In the genomic region with DNA sequence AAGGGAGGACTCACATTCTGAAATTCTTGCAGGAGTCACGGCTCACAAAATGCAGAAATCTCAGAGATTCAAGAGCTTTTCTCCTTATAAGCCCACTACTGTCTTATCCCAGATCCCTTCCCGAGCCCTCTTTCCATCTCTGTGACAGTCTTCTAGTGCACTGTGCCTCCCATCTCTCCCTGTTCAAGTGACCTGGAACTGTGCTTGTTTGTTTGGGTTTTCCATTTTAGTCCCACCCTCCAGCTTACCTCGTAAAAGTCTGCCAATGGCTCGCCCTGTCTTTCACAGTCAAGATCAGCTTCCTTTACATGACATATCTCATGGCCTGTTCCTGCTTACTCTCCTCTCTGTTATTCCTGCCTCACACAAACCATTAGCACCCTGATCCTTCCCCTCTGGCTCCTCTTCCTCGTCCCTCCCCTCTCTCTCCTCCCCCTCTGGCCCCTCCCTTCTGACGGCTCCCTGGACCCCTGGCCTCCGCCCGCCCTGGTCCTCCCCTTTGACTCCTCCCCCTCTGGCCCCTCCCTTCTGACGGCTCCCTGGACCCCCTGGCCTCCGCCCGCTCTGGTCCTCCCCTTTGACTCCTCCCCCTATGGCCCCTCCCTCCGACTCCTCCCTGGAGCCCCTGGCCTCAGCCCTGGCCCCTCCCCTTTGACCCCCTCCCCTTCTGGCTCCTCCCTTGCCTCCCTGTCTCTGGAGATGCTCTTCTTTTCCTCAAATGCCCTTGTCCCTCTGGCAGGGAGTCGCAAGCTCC, we compare ENCODE assay signal across 9 mouse cellular contexts. TPM values are rescaled to one million over a fixed set of nuclear protein-coding genes. Genes with fewer than 3 reads are reported as not detected.
A peak's percentile ranks its signal among the peaks of the same experiment; 100 is the strongest.
DNase-seq lines count a peak whose midpoint lies in the region; ATAC-seq and TF ChIP-seq lines count a peak whose summit lies in the region.
"Had no signal": no experiment of that assay in that cellular context is flagged by ENCODE, and none has a peak within 500 bp of the region (broad histone marks: within the 10 kb centered on the region; RNA-seq: fewer than 3 reads in every experiment).

No protein-coding gene starts in this region.

- peak overlapping the region; percentile 50 for H3K4me2 ChIP-seq in heart, embryonic 11.5 days
- H3K4me2 ChIP-seq in kidney, embryonic 14.5 days (replicated peaks; ENCODE audit: low read depth, low read length) = peak overlapping the region; percentile 30

- in situ Hi-C loops in ES-E14 (cut with MboI; ENCODE audit: low sequenced_read_pairs in 2 of 2, unreplicated experiment in 2 of 2) = no loop called here

- peaks cover 0 to 2% of the 10 kb centered on the region in 2 experiments; a peak in 1 of 4 replicates for H3K4me1 ChIP-seq in ES-E14 (ENCODE audit: control insufficient read depth in 2 of 2, insufficient read depth in 2 of 2, low read length in 2 of 2, poor library complexity in 1 of 2)
- peaks cover 11% of the 10 kb centered on the region for H3K4me1 ChIP-seq in embryonic facial prominence, embryonic 10.5 days
- H3K4me1 ChIP-seq in heart, embryonic 11.5 days (ENCODE audit: control insufficient read depth, insufficient read depth, low read length) = no peaks in the 10 kb centered on the region
- H3K4me1 ChIP-seq in kidney, embryonic 14.5 days (ENCODE audit: control insufficient read depth, insufficient read depth, low read length) = no peaks in the 10 kb centered on the region
- H3K4me1 ChIP-seq in testis, adult 2 months (ENCODE audit: control insufficient read depth, insufficient read depth, low read length) = no peaks in the 10 kb centered on the region; the same call in none of the 2 replicates

- no peaks in the 10 kb centered on the region for H3K9me3 ChIP-seq in ES-E14 (ENCODE audit: control insufficient read depth, insufficient read depth, low read depth, low read length)
- H3K9me3 ChIP-seq in embryonic facial prominence, embryonic 10.5 days = no peaks in the 10 kb centered on the region
- H3K9me3 ChIP-seq in heart, embryonic 11.5 days (replicated peaks; ENCODE audit: control insufficient read depth, low read length) = no peaks in the 10 kb centered on the region
- no peaks in the 10 kb centered on the region for H3K9me3 ChIP-seq in kidney, embryonic 14.5 days (ENCODE audit: control insufficient read depth, low read length)

- peak; percentile 92 for DNase-seq in ES-E14 (ENCODE audit: low read depth, low spot score)
- peak; percentile 87 for DNase-seq in embryonic facial prominence, embryonic 10.5 days (ENCODE audit: low spot score)
- peak; percentile 11 for DNase-seq in lung, postnatal 25 days (ENCODE audit: low spot score)
- no peak for DNase-seq in layer of hippocampus, postnatal 36 days
- no peak for DNase-seq in left cerebral cortex, postnatal 36 days (ENCODE audit: low spot score in 2 of 2)

- H3K27me3 ChIP-seq in embryonic facial prominence, embryonic 10.5 days (replicated peaks; ENCODE audit: low read depth, poor library complexity, severe bottlenecking) = no peaks in the 10 kb centered on the region
- H3K27me3 ChIP-seq in heart, embryonic 11.5 days (ENCODE audit: control insufficient read depth, insufficient read depth, low read length) = no peaks in the 10 kb centered on the region
- no peaks in the 10 kb centered on the region for H3K27me3 ChIP-seq in kidney, embryonic 14.5 days (ENCODE audit: control insufficient read depth, insufficient read depth, low read length)
- H3K27me3 ChIP-seq in testis, adult 2 months (ENCODE audit: control insufficient read depth, insufficient read depth, low read length) = no peaks in the 10 kb centered on the region

- ATAC-seq in heart, embryonic 11.5 days (replicated peaks; ENCODE audit: insufficient number of reproducible peaks, low FRiP score, low TSS enrichment) = peak; percentile 68
- peak; percentile 78 for ATAC-seq in kidney, embryonic 14.5 days (ENCODE audit: low FRiP score, low TSS enrichment)

- TF ChIP-seq CTCF in testis, adult 2 months (IDR thresholded peaks at IDR 0.05; ENCODE audit: control insufficient read depth, insufficient read depth, insufficient replicate concordance, low read depth, low read length) = no peak

- H3K9ac ChIP-seq in ES-E14 (ENCODE audit: insufficient read depth, low read depth, low read length, poor library complexity, severe bottlenecking) = no peak overlapping the region
- H3K9ac ChIP-seq in heart, embryonic 11.5 days (ENCODE audit: low read depth, low read length) = no peak overlapping the region
- no peak overlapping the region for H3K9ac ChIP-seq in kidney, embryonic 14.5 days (ENCODE audit: low read depth, low read length)
- H3K9ac ChIP-seq: liver, embryonic 14.5 days had no signal

- peak overlapping the region; percentile 15 to 56; a peak in 3 of 4 replicates for H3K4me3 ChIP-seq in ES-E14 (ENCODE audit: insufficient read depth in 1 of 2, low read depth in 1 of 2, low read length in 2 of 2, poor library complexity in 1 of 2, severe bottlenecking in 1 of 2)
- H3K4me3 ChIP-seq in embryonic facial prominence, embryonic 10.5 days = peak overlapping the region; percentile 40
- H3K4me3 ChIP-seq in heart, embryonic 11.5 days (ENCODE audit: low read depth, low read length) = 0 out of 2 replicates have a peak overlapping the region, but pooled peaks have one; percentile 16
- no peak overlapping the region for H3K4me3 ChIP-seq in kidney, embryonic 14.5 days (ENCODE audit: low read length)
- H3K4me3 ChIP-seq in testis, adult 2 months (ENCODE audit: control insufficient read depth, low read depth, low read length) = 0 out of 2 replicates have a peak overlapping the region, but pooled peaks have one; percentile 8

- no peak overlapping the region for H3K27ac ChIP-seq in ES-E14 (ENCODE audit: insufficient read depth, low read depth, low read length, poor library complexity, severe bottlenecking)
- no peak overlapping the region for H3K27ac ChIP-seq in embryonic facial prominence, embryonic 10.5 days (replicated peaks)
- no peak overlapping the region for H3K27ac ChIP-seq in heart, embryonic 11.5 days (ENCODE audit: low read depth, low read length)
- no peak overlapping the region for H3K27ac ChIP-seq in kidney, embryonic 14.5 days (ENCODE audit: low read depth, low read length)
- no peak overlapping the region for H3K27ac ChIP-seq in testis, adult 2 months (ENCODE audit: control insufficient read depth, insufficient read depth, low read depth, low read length)
- H3K27ac ChIP-seq: liver, embryonic 14.5 days had no signal

- intact Hi-C loops in left cerebral cortex, postnatal 36 days (cut with DNase I) = no loop called here

- H3K36me3 ChIP-seq in ES-E14 (ENCODE audit: control insufficient read depth, insufficient read depth, low read length, poor library complexity, severe bottlenecking) = no peaks in the 10 kb centered on the region
- H3K36me3 ChIP-seq in embryonic facial prominence, embryonic 10.5 days (replicated peaks) = no peaks in the 10 kb centered on the region
- no peaks in the 10 kb centered on the region for H3K36me3 ChIP-seq in heart, embryonic 11.5 days (ENCODE audit: control insufficient read depth, insufficient read depth, low read length)
- H3K36me3 ChIP-seq in kidney, embryonic 14.5 days (ENCODE audit: control insufficient read depth, insufficient read depth, low read length) = no peaks in the 10 kb centered on the region
- no peaks in the 10 kb centered on the region for H3K36me3 ChIP-seq in testis, adult 2 months (ENCODE audit: control insufficient read depth, insufficient read depth, low read length)

- TF ChIP-seq POLR2A in testis, adult 2 months (IDR thresholded peaks at IDR 0.05; ENCODE audit: control insufficient read depth, low read depth, low read length) = no peak

- 8% methylated on average over 13 of the region's 13 CpGs for WGBS in embryonic facial prominence, embryonic 10.5 days
- WGBS in heart, embryonic 11.5 days (ENCODE audit: insufficient replicate concordance) = 6% methylated on average over 13 of the region's 13 CpGs
- 13% methylated on average over 13 of the region's 13 CpGs for WGBS in kidney, embryonic 14.5 days

TF ChIP-seq in ES-E14, 5 proteins besides CTCF, POLR2A, EP300 and RAD21:
- TF ChIP-seq HCFC1 (IDR thresholded peaks at IDR 0.05; ENCODE audit: borderline replicate concordance, insufficient read depth, low read length) (no peak), CHD2 (IDR thresholded peaks at IDR 0.05; ENCODE audit: low read depth, low read length) (no peak), ZC3H11A (IDR thresholded peaks at IDR 0.05; ENCODE audit: borderline replicate concordance, low read depth, low read length) (no peak), MAFK (IDR thresholded peaks at IDR 0.05; ENCODE audit: insufficient read depth, low read depth, low read length) (no peak), ZNF384 (IDR thresholded peaks at IDR 0.05; ENCODE audit: low read depth, low read length) (no peak)

RNA-seq across cellular contexts. Expression of a gene that starts 55.5 kb away (rescaled TPM):
- 9.9 and 14.7 TPM in 2 replicates for total RNA-seq in ES-E14 (2012; rRNA removed)
- 5.0 and 5.5 TPM in 2 replicates for polyA plus RNA-seq in embryonic facial prominence, embryonic 10.5 days (2016; fragmentation: Nextera tagmentation; extraction: Ambion mirVana)
- 0.77 and 1.2 TPM in 2 replicates for polyA plus RNA-seq in heart, embryonic 11.5 days (2014; fragmentation: Nextera tagmentation; extraction: Ambion mirVana)
- polyA plus RNA-seq in kidney, embryonic 14.5 days (2014; fragmentation: Nextera tagmentation; extraction: Ambion mirVana) = 14.3 and 23.6 TPM in 2 replicates
- 0.24 and 0.25 TPM in 2 replicates for polyA plus RNA-seq in testis, adult 2 months (2012; rRNA removed)
- 10 to 100 TPM; 19.1 to 20.0 TPM for total RNA-seq in layer of hippocampus, postnatal 36 days (2021)
- 10 to 100 TPM; 27.5 to 31.5 TPM for total RNA-seq in left cerebral cortex, postnatal 36 days (2021)

Comparison
In these comparisons a context has a peak if more than half of its experiments do, and no peak if none do; other contexts are left out.
1. DNase-seq: peak in ES-E14 (single experiment), embryonic facial prominence, embryonic 10.5 days (single experiment) and lung, postnatal 25 days (single experiment); none in layer of hippocampus, postnatal 36 days (0 of 2) and left cerebral cortex, postnatal 36 days (0 of 2).